Mouse (Mus musculus) heart, embryonic 14.5 days (tissue): ENCODE data around the gene Rabif. TPM values are rescaled to one million over a fixed set of nuclear protein-coding genes. Genes with fewer than 3 reads are reported as not detected.

Experiments
- ATAC-seq: fragments of 200-750 bp; cut with Nextera tagmentation; 2 replicates; pipeline ENCODE4 v1.8.0; 2017; ENCODE audit warnings: low read depth, moderate TSS enrichment; ENCODE audit not compliant: insufficient number of reproducible peaks, insufficient read depth, low FRiP score
- H3K27ac ChIP-seq, 2 experiments: fragments of 200-500 bp in 1 of 2; fragments of 300-500 bp in 1 of 2; sonication (generic) in 1 of 2; replicated peaks in 1 of 2; 2 replicates each; pipeline ENCODE4 v1.5.1; 2012 to 2014; ENCODE audit warnings: low read depth in 2 of 2, low read length in 2 of 2, control low read depth in 1 of 2, mild to moderate bottlenecking in 1 of 2, mixed read lengths in 1 of 2; ENCODE audit not compliant: control insufficient read depth in 1 of 2, insufficient read depth in 1 of 2
- H3K27me3 ChIP-seq: fragments of 300-500 bp; sonication (generic); 2 replicates; pipeline ENCODE4 v1.6.1; 2014; ENCODE audit warnings: mild to moderate bottlenecking, low read length, control low read depth; ENCODE audit not compliant: control insufficient read depth, insufficient read depth
- H3K36me3 ChIP-seq: fragments of 300-500 bp; sonication (generic); 2 replicates; pipeline ENCODE4 v1.6.1; 2014; ENCODE audit warnings: mild to moderate bottlenecking, control low read depth, low read length, mixed read lengths; ENCODE audit not compliant: control insufficient read depth, insufficient read depth
- H3K4me1 ChIP-seq, 2 experiments: fragments of 200-500 bp in 1 of 2; fragments of 300-500 bp in 1 of 2; sonication (generic) in 1 of 2; 2 replicates each; pipeline ENCODE4 v1.6.1; 2012 to 2014; ENCODE audit warnings: low read length in 2 of 2, control low read depth in 1 of 2, mixed read lengths in 1 of 2; ENCODE audit not compliant: control insufficient read depth in 2 of 2, insufficient read depth in 2 of 2
- H3K4me2 ChIP-seq: fragments of 300-500 bp; sonication (generic); 2 replicates; pipeline ENCODE4 v1.6.1; 2014; ENCODE audit warnings: mild to moderate bottlenecking, low read length
- H3K4me3 ChIP-seq, 2 experiments: fragments of 200-500 bp in 1 of 2; fragments of 300-500 bp in 1 of 2; sonication (generic) in 1 of 2; 2 replicates each; pipeline ENCODE4 v1.5.1; 2012 to 2014; ENCODE audit warnings: low read length in 2 of 2, mild to moderate bottlenecking in 2 of 2, control low read depth in 1 of 2, low read depth in 1 of 2, moderate library complexity in 1 of 2; ENCODE audit not compliant: control insufficient read depth in 1 of 2, insufficient read depth in 1 of 2
- H3K9ac ChIP-seq: fragments of 300-500 bp; sonication (generic); 2 replicates; pipeline ENCODE4 v1.6.1; 2014; ENCODE audit warnings: mild to moderate bottlenecking, low read length
- H3K9me3 ChIP-seq: fragments of 300-500 bp; sonication (generic); 2 replicates; pipeline ENCODE4 v1.6.1; 2016; ENCODE audit warnings: low read length, control low read depth; ENCODE audit not compliant: control insufficient read depth
- WGBS: fragments of 180-500 bp; shearing (Covaris S2); extraction: QIAGEN DNeasy Blood & Tissue Kit; methylation state at CpG from one replicate; pipeline ENCODE4 v1.1.7; 2014; 5-methylcytosine and 5-hydroxymethylcytosine counted together
- polyA plus RNA-seq: library from polyadenylated mRNA; unstranded; fragments of >200 nt; fragmentation: Nextera tagmentation; extraction: Ambion mirVana; gene quantifications from 2 replicates; pipeline ENCODE4 v1.2.1, GENCODE M21; 2014

Gene Rabif
- polyA plus RNA-seq, 1 experiment from 2014 or later, result 30.4 TPM

GRCm38 (mm10) chr1:134495216-134495539 is 730 bp downstream of the Rabif start:
- WGBS, result 17% methylated on average over 5 of the region's 5 CpGs
- peak overlapping the region; percentile 75 to 88 for H3K4me3 ChIP-seq
- no peak for ATAC-seq

GRCm38 (mm10) chr1:134495991-134496390 is 1.5 kb downstream of the Rabif start:
- peak overlapping the region; percentile 66 for H3K4me2 ChIP-seq
- H3K4me3 ChIP-seq, result no peak overlapping the region; a peak in 1 of 4 replicates
- H3K4me1 ChIP-seq, result peaks cover 6 to 17% of the 10 kb centered on the region in 2 experiments
- no peak for ATAC-seq
- no peaks in the 10 kb centered on the region for H3K9me3 ChIP-seq
- no peak overlapping the region for H3K27ac ChIP-seq
- 89% methylated on average over 10 of the region's 10 CpGs for WGBS
- H3K9ac ChIP-seq, result peak overlapping the region; percentile 69; the same call in 1 of the 2 replicates
- H3K36me3 ChIP-seq, result peaks cover 25% of the 10 kb centered on the region
- H3K27me3 ChIP-seq, result no peaks in the 10 kb centered on the region

More at GRCm38 (mm10) chr1:134495216-134495539, 730 bp downstream of the Rabif start:
- Histone ChIP-seq H3K9me3 (no peaks in the 10 kb centered on the region), H3K4me1 (peaks cover 6 to 17% of the 10 kb centered on the region in 2 experiments), H3K36me3 (peaks cover 30% of the 10 kb centered on the region), H3K9ac (peak overlapping the region; percentile 69), H3K27ac (peak overlapping the region; percentile 91 to 92), H3K4me2 (peak overlapping the region; percentile 66), H3K27me3 (no peaks in the 10 kb centered on the region)

GRCm38 (mm10) chr1:134500916-134501315 is 6.5 kb downstream of the Rabif start:
- H3K4me1 ChIP-seq, result peaks cover 2 to 4% of the 10 kb centered on the region in 2 experiments
- H3K4me2 ChIP-seq, result no peak overlapping the region
- H3K9ac ChIP-seq, result no peak overlapping the region
- peaks cover 39% of the 10 kb centered on the region for H3K36me3 ChIP-seq
- 92% methylated on average over 1 of the region's 1 CpGs for WGBS
- no peak overlapping the region for H3K4me3 ChIP-seq
- H3K27me3 ChIP-seq, result no peaks in the 10 kb centered on the region
- no peak overlapping the region for H3K27ac ChIP-seq
- no peak for ATAC-seq
- H3K9me3 ChIP-seq, result no peaks in the 10 kb centered on the region

- H3K9ac ChIP-seq, result no peak overlapping the region
- H3K9me3 ChIP-seq, result no peaks in the 10 kb centered on the region
- 90% methylated on average over 8 of the region's 8 CpGs for WGBS
- H3K4me3 ChIP-seq, result no peak overlapping the region
- H3K4me2 ChIP-seq, result no peak overlapping the region
- H3K4me1 ChIP-seq, result no peaks in the 10 kb centered on the region
- H3K27ac ChIP-seq, result no peak overlapping the region
- no peaks in the 10 kb centered on the region for H3K27me3 ChIP-seq
- no peak for ATAC-seq
- H3K36me3 ChIP-seq, result peaks cover 46% of the 10 kb centered on the region
Measured at GRCm38 (mm10) chr1:134506201-134506600, 11.8 kb downstream of the Rabif start.

GRCm38 (mm10) chr1:134510018-134510417 is 15.6 kb downstream of the Rabif start:
- H3K4me1 ChIP-seq, result peaks cover 0 to 9% of the 10 kb centered on the region in 2 experiments; a peak in 1 of 4 replicates
- no peak overlapping the region for H3K4me2 ChIP-seq
- no peak overlapping the region for H3K4me3 ChIP-seq
- H3K36me3 ChIP-seq, result peaks cover 39% of the 10 kb centered on the region
- no peak for ATAC-seq
- peaks cover 15% of the 10 kb centered on the region for H3K27me3 ChIP-seq
- H3K9me3 ChIP-seq, result no peaks in the 10 kb centered on the region
- WGBS, result 46% methylated on average over 7 of the region's 7 CpGs
- H3K27ac ChIP-seq, result no peak overlapping the region
- H3K9ac ChIP-seq, result no peak overlapping the region

GRCm38 (mm10) chr1:134512183-134512582 is 17.7 kb downstream of the Rabif start:
- Histone ChIP-seq H3K27ac (no peak overlapping the region), H3K9ac (no peak overlapping the region), H3K4me2 (no peak overlapping the region), H3K36me3 (peaks cover 20% of the 10 kb centered on the region), H3K4me1 (peaks cover 7 to 17% of the 10 kb centered on the region in 2 experiments; a peak in 3 of 4 replicates), H3K4me3 (no peak overlapping the region), H3K9me3 (no peaks in the 10 kb centered on the region), H3K27me3 (peaks cover 15% of the 10 kb centered on the region)
- ATAC-seq, result no peak
- 66% methylated on average over 4 of the region's 4 CpGs for WGBS

- Histone ChIP-seq H3K4me1 (peaks cover 7 to 17% of the 10 kb centered on the region in 2 experiments; a peak in 3 of 4 replicates), H3K9me3 (no peaks in the 10 kb centered on the region), H3K9ac (no peak overlapping the region), H3K27ac (no peak overlapping the region), H3K36me3 (peaks cover 16% of the 10 kb centered on the region), H3K27me3 (peaks cover 15% of the 10 kb centered on the region), H3K4me2 (peak overlapping the region; percentile 94), H3K4me3 (no peak overlapping the region)
- 62% methylated on average over 6 of the region's 6 CpGs for WGBS
- ATAC-seq, result no peak
Measured at GRCm38 (mm10) chr1:134512584-134512983, 18.1 kb downstream of the Rabif start.

GRCm38 (mm10) chr1:134513312-134513860 is 18.9 kb downstream of the Rabif start:
- H3K4me1 ChIP-seq, result peaks cover 7 to 17% of the 10 kb centered on the region in 2 experiments; a peak in 3 of 4 replicates
- peaks cover 8% of the 10 kb centered on the region for H3K36me3 ChIP-seq
- peak overlapping the region; percentile 94 for H3K4me2 ChIP-seq
- peak overlapping the region; percentile 41 to 47 for H3K4me3 ChIP-seq
- WGBS, result 2% methylated on average over 38 of the region's 38 CpGs
- H3K27ac ChIP-seq, result no peak overlapping the region
- H3K9me3 ChIP-seq, result no peaks in the 10 kb centered on the region
- ATAC-seq, result no peak
- peaks cover 15% of the 10 kb centered on the region for H3K27me3 ChIP-seq
- H3K9ac ChIP-seq, result peak overlapping the region; percentile 73
